Mouse (Mus musculus) olfactory bulb, adult 2 months (tissue): ENCODE results near the gene Cyth3.

Experiments used
- CTCF ChIP-seq: fragments of 200-500 bp; IDR thresholded peaks from 2 replicates; pipeline ENCODE4 v1.5.1; 2012; ENCODE audit warnings: low read depth, mild to moderate bottlenecking, low read length, moderate library complexity; ENCODE audit not compliant: insufficient read depth
- POLR2A ChIP-seq: fragments of 200-500 bp; IDR thresholded peaks from 2 replicates; pipeline ENCODE4 v1.6.1; 2012; ENCODE audit warnings: mild to moderate bottlenecking, low read depth, low read length, moderate library complexity; ENCODE audit not compliant: insufficient read depth

GRCm38 (mm10) chr5:143637832-143638420, 15.7 kb downstream of the Cyth3 start:
- TF ChIP-seq CTCF (no peak), POLR2A (no peak)
